Mouse (Mus musculus) MN1 (cell line): ENCODE measurements around the gene Tbc1d25.
A peak's percentile ranks its signal among the peaks of the same experiment; 100 is the strongest.

Source experiments
- DNase-seq: peaks from one replicate; pipeline ENCODE4 v3.0.0-alpha.2; 2016; ENCODE audit warnings: low spot score

Gene Tbc1d25

DNA sequence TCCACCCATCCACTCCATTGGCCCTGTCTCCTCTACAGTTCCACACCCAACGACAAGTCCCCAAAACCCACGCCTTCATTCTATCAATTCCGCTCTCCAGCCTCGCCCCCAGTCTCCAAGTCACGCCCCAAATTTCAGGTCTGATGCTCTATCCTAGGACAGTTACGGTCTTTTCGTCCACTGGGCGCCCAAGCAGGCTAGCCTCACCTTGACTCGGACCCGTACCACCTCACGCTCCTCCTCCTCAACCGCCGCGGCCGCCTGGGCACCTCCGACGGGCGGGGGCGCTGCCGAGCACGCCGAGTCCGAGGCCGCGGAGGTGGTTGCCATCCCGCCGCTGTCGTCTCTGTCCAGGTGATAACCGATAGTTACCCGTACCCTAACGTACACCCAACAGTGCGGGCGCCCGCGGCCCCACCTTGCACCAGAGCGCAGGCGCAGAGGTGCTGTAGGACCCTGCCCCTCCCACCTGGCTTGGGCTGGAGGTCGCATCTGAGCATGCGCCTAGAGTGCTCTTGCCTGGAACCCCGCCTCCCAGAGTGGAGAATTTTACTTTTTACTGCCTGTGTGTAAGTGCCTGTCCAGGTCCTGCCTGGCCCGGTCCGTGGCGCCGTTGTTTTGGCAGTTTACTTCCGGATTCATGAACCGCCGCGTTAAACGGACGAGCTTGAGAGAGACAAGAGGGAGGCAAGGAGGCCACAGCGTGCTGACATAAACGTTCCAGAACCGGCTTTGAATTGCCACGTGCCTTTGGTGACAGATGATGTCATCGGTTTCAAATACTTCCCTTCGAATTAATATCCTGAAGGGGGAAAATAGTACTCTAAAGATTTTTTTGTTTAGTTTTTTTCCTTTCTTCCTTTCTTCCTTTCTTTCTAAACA, at the start of gene Tbc1d25:
TSS of gene Tbc1d25 (minus strand) at position 678 of the 882 bp plus-strand sequence.
- DNase-seq: peak; percentile 92

DNA sequence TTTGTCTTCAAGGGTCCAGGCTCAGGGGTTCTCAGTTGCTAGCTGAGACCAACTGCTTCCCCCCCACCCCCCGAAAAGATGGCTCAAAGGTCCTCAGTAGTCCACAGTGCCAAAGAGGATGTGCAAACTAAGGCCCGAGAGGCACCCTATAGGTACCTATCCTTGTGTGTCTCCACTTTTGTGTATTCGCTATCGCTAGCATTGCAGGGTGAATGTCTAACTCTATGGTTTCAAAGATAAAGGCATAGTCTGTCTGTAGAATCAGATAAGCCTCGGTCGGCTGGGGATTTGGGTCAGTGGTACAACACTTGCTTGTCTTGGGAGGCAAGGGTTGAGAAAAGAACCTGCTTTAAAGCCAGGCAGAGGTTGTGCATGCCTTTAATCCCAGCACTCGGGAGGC, 47.5 kb upstream of the Tbc1d25 start:
- no peak for DNase-seq

DNA sequence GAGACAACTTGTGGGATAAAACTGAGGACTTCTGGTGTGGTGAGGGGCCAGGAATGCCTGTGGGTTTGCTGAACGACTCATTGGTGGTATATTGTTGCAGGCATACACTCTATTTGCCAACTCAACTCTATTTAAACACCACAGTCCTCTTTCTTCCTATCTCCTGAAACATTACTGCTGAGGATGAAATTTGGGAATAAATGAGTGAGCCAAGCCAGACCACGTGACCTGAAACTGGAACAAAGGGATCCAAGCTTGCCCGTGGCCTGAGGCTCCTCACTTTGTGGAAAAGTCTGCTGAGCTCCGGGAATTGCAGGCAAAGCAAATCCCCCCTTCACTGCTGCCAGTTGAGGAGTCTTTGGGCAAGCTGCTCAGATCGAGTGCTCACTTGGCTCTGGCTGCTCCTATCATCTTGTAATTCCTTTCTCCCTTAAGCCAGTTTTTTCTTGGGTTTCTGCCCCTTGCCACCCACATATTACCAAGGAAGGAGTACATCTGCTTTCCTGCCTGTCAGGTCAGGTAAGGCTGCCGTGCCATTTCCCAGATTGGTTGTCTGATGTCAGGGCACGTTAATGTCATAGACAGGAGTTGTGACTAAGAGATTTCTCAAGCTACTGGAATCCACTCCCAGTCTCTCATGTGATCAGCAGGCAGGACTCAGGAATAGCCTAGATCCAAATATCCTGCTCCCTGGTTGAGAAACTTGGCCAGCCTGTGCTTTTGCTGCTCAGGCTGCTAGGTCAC, 46.9 kb upstream of the Tbc1d25 start:
- DNase-seq: no peak

- DNase-seq: no peak
Measured at GRCm38 (mm10) chrX:8222296-8222677, 46.3 kb upstream of the Tbc1d25 start.

DNA sequence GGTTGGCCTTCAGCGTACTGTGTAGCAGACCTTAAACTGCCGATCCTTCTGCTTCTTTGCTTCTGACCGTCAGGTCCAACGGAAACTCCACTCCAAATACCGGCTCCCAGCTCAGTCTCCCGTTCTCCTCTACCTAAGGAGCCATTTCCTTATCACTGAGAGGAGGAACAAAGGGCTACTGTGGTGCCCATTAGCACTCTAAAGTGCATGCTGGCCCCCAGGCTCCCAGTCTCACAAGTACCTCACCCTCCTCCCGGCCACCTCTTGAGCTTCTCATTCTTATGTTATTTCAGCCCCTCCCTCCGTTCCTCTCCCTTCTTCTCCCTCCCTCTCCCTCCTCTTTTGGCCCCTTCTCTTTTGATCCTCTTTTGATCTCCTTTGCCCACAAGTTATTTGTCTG, 43.7 kb upstream of the Tbc1d25 start:
- DNase-seq: no peak

DNA sequence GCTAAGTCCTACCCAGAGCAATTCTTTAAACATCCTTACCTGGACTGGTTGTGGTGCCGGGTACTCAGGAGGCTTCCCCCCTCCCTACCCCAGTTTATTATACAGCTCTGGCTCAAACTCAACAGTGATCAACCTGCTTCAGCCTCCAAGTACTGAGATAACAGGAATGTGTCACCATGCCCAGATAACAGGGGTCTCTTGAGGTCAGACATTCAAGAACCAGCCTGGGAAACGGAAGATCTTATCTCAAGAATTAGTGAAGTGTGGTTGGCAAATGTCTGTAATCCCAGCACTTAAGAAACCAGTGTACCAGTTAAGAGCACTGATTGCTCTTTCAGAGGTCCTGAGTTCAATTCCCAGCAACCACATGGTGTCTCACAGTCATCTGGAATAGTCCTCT, 42.1 kb upstream of the Tbc1d25 start:
- DNase-seq: no peak

GRCm38 (mm10) chrX:8217383-8217782, 41.4 kb upstream of the Tbc1d25 start:
- no peak for DNase-seq

DNA sequence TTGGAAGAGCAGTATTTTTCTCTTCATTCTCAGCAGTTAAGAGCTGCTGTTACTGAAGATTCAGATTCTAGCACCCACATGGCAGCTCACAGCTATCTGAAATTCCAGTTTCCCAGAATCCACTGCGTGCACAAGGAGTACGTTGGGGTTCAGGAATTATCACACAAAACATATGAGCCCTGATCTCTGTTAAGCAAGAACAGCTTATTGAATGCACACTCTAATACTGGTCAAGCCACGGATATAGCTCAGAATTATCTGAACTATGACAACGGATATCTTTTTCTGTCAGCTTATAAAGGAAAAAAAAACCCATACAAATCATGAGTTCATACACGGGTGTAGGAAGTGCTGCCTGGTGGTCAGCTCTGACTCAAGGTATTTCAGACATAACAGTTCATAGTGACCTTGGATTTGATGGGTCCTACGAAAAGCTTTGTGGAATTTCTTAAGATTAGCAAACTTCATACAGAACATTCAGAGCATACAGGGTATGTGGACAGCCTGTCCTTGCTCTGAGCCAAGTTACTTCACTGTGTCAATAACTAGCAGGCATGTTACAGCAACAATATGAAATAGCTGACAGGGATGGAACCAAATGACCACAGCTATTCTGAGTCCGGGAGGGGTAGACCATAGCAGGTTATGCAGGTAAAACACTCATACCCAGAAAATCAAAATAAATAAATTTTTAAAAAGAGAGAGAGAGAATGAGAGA, 35.7 kb upstream of the Tbc1d25 start:
- no peak for DNase-seq

DNA sequence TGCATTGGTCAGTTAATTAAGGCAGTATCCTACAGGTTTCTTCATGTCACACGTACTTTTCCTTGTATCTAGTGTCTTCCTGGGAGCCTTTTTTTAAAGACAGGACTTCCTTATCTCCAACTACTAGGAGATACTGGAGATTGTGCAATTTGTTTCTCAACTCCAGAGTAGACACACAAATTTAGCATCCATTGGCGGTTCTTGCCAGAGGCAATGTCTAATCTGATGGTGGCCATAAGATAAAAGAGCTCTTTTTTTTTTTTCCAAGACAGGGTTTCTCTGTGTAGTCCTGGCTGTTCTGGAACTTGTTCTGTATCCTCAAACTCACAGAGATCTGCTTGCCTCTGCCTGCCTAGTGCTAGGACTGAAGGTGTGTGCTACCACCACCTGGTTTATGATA, 33.7 kb upstream of the Tbc1d25 start:
- no peak for DNase-seq

DNA sequence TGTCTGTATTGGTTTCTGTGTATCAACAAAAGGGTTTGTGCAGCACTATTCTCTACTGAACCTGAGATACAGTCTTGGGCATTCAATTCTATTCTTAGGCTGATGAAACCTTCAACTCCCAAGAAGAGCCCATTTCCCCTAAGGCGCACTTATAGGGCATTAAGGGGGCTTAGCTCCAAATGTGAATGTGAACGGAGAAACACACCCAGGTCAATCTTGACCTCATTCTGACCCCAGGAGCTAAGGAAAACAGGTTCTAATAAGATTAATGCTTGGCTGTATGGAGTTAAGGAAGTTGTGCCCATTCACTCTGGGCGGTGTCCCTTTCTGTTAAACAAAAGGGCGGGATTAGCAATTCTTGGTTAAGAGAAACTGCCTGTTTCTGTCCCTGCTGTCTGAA, 31.2 kb upstream of the Tbc1d25 start:
- DNase-seq: no peak

GRCm38 (mm10) chrX:8206694-8207197, 30.8 kb upstream of the Tbc1d25 start:
- DNase-seq: no peak

- DNase-seq: peak; percentile 52
Measured at GRCm38 (mm10) chrX:8206015-8206693, 30.2 kb upstream of the Tbc1d25 start, which contains the start of gene Porcn. Porcn (minus strand) TSS chrX:8206525.

DNA sequence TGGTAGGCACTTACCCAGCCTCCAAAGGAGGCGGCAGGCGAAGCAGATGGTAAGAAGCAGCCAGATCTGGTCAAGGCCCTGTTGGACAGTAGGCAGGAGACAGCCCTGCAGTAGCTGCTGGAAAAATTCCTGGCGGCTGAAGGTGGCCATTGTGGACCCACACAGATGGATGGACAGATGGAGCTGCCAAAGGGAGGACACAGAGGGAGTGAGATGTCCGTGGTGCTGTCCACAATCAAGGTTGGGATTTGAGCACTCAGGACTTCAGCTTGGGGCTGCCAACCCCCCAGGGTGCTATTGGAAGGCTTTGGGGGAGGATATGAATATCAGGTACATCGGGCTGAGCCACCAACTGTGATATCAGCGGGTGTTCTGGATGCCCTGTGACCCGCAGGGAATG, 29.6 kb upstream of the Tbc1d25 start:
- DNase-seq: no peak

DNA sequence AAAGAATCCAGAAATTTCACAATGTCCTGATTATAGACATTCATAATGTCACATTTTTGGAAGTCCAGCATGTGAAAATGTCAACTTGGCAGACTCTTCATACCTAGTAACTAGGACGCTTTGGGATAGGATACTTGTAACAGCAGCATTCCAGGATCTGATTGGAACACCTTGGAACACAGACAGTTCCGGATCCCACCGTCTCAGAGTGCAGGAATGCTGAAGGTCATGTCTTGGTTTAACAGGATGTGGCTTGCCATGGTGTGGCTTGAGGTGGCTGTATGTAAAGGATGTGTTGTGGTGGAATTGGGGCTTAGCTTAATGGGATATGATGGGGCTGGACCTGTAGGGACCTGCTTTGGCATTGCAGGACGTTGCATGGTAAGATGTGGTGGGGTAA, 29.1 kb upstream of the Tbc1d25 start:
- no peak for DNase-seq

GRCm38 (mm10) chrX:8204076-8204475, 28.1 kb upstream of the Tbc1d25 start:
- DNase-seq: no peak

DNA sequence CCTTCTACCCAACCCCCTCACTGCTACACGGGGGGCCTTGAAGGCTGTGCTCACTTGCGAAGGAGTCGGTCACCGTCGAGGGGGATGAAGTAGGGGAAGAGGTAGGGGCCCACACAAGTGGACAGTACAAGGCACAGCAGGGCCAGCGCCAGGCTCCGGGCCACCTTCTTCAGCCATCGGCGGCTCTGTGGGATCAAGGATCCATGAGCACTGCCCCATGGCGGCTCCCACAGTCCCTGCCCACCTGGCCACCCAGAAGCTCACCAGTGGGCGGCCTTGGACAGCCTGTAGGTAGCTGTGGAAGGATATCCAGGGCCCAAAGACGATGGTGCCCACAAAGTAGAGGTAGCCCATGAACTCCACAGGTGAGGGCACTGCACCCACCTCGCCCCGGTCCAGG, 27.1 kb upstream of the Tbc1d25 start:
- DNase-seq: no peak

GRCm38 (mm10) chrX:8193419-8193723, 17.4 kb upstream of the Tbc1d25 start, which contains the start of gene Ebp:
Ebp (minus strand) TSS chrX:8193512.
- DNase-seq: no peak

GRCm38 (mm10) chrX:8192640-8193418, 16.8 kb upstream of the Tbc1d25 start:
- peak; percentile 81 for DNase-seq

GRCm38 (mm10) chrX:8192126-8192639, 16.2 kb upstream of the Tbc1d25 start:
- DNase-seq: no peak

DNA sequence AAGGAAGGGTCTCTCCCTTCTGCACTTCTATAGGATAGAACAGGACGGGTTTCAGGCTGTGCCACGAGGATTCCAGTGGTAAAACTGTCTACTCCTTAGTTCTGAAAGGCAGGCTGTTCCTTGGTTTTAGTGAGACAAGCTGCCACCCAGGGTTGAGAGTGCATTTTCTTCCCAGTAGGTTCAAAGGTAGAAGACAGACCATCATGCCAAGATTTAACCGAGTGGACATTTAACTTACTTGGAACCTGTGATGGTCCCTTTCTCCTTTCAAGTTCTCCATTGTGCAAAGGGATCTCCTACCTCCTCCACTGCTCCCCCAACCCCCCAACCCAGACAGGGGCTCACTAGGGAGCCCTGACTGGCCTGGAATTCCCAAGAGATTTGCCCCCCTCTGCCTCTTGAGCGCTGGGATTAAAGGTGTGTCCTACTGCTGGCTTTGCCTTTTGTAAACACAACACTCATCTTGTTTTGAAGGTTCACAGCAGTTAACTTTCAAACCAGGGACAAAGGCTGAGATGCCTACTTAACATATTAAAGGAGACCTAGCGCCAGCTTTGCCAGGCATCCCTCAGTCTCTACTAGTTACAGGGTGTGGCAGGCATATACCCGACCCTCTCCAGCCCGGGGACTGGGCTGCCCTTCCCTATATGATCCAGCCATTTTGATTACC, 7.0 kb upstream of the Tbc1d25 start:
- DNase-seq: no peak
